Mouse (Mus musculus) brain, embryonic 14.5 days (tissue): ENCODE measurements around the gene Runx2. TPM values are rescaled to one million over a fixed set of nuclear protein-coding genes. Genes with fewer than 3 reads are reported as not detected.

ENCODE experiments used
- DNase-seq: peaks from one replicate; pipeline ENCODE4 v3.0.0-alpha.2; 2011; ENCODE audit warnings: low read depth
- CTCF ChIP-seq: fragments of 200-500 bp; IDR thresholded peaks from 2 replicates; pipeline ENCODE4 v1.5.1; 2012; ENCODE audit warnings: inconsistent platforms, mild to moderate bottlenecking, moderate library complexity, borderline replicate concordance; ENCODE audit not compliant: insufficient read depth, insufficient read length; ENCODE audit errors: extremely low read depth
- POLR2A ChIP-seq: fragments of 200-500 bp; IDR thresholded peaks from 2 replicates; pipeline ENCODE4 v1.6.1; 2012; ENCODE audit warnings: mild to moderate bottlenecking, inconsistent platforms, borderline replicate concordance; ENCODE audit not compliant: poor library complexity, insufficient read depth, insufficient read length, severe bottlenecking; ENCODE audit errors: extremely low read depth
- polyA plus RNA-seq: library from polyadenylated mRNA; depleted of rRNA; stranded (reverse); fragments of >200 nt; gene quantifications from 2 replicates; pipeline ENCODE4 v1.2.3, GENCODE M21; 2012

The Runx2 gene
- polyA plus RNA-seq, 1 experiment = 2.6 TPM

DNA sequence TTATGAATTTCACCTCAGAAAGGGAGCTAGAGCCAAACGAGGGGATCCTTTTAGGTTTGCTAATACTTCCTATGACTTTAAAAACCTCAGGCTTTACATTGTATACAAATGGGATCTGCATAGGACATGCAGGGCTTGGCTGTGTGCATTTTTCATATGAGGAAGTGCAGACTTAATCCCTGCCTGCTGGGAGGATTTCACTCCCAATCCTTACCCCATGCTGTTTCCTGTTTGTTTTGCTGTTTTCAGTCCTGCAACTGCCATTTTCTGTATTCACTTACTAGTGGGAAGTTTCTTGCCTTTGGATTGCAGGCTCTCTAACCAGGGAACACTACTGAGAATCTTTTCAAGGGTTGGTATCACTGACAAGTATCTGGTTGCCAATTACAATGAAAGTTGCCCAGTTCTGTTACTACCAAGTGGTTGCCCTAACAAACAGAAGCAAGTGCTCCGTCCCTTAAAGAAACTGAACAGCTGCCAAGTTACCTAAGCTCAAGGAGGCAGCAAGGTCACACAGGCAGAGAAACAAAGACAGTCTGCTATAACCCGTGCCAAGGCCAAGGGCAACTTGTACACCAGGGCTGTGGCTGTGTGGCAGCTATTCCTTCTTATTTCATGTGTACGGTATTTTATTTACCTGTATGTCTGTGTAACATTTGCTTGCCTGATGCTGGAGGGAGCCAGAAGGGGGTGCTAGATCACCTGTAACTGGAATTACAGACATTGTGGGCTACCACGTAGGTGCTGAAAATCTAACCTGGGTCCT, 25.4 kb downstream of the Runx2 start:
- TF ChIP-seq CTCF (no peak), POLR2A (no peak)
- peak; percentile 37 for DNase-seq

DNA sequence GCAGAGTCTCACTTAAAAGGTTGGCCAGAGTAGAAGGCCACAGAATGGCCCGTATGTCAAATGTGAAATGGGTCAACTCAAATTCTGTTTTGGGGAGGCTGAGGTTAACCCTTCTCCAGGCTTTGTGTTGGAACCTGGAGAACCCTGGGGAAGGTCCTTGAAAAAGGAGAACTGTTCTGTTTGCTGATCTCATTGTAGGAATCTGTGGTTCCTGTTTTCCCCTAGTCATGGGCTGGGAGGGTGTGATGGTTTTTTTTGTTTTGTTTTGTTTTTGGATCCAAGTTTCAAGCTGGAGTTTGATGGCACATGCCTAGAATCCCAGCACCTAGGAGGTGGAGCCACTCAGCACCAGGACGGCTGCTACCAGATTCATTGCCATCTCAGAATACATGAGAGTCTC, 31.5 kb downstream of the Runx2 start:
- DNase-seq = no peak
- TF ChIP-seq CTCF = no peak
- no peak for TF ChIP-seq POLR2A

DNA sequence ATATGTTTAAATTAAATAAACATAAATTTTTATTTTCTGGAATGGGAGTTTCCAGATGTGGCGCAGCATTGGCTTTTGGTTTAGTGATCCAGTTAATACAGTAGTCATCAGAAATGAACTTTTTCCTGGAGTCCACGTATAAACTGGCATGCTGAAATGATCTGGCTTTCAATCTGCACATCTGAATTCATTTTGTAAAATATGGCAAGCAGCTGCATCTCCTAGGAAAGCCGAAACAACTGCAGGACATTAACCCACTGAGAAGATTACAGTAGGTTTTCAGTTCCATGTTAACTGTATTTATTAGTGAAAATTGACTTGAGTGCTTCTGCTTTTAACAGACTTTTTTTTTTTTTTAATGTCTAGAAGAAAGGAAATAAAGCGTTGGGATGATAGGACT, 32.2 kb downstream of the Runx2 start:
- no peak for DNase-seq
- TF ChIP-seq CTCF (no peak), POLR2A (no peak)

DNA sequence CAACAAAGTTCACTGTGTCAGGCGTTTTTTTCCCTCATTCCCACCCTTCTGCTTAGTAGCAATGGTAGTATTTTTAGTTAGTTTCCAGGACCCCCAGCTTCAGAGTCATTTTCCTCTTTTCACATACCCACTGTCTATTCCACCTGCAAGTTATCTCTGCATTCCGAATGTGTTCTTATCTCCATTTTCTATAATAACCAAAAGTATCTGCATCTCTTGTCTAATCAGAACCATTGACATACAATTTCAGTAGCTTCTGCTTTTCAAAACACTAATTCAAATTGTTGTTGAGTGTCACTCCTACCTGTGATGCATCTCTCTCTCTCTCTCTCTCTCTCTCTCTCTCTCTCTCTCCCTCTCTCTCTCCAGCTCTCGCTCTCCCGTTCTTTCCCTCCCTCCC, 34.2 kb downstream of the Runx2 start:
- DNase-seq = no peak
- no peak for TF ChIP-seq POLR2A
- TF ChIP-seq CTCF = no peak

DNA sequence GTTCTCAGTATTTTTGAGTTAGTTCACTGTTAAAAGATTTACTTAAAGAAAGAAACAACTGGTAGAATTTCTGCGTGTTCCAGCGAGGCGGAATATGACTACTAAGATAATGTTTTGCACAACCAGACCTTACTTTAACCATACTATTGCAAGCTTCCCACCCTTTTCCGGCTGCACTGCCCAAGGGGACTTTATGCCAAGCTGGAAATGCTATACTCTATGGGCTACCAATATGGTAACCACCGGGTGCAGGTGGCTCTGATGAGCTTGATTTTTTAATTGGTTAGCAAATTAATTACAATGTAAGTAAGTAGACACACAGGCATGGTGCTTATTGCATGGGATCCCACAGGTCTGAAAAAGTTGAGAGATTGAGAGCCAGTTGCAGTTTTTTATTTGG, 36.5 kb downstream of the Runx2 start:
- peak; percentile 31 for DNase-seq
- TF ChIP-seq CTCF = no peak
- no peak for TF ChIP-seq POLR2A

DNA sequence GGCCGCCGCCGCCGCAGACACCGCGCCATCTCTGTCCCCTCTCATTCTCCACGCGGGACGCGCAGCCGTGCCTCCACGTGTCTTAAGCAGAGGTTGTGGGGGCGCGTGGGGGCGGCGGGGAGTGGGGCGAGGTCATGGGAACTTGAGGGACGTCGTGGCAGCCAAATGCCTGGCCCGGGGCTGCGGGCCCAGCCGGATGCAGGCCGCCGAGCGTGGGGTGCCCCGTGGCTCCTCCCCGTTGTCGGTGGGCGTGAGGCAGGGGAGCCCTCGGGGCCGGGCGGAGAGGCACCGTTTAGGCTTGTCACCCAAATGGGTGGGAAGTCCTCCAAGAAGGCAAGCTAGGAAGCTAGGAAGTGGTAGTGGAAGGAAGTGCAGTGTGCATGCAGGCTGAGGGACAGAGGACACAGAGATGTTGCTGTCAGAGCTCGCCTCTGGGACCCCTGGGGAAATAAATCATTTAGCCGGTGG, 37.2 kb downstream of the Runx2 start:
- DNase-seq = peak; percentile 76
- TF ChIP-seq CTCF (no peak), POLR2A (no peak; the same call in 1 of the 2 replicates)

DNA sequence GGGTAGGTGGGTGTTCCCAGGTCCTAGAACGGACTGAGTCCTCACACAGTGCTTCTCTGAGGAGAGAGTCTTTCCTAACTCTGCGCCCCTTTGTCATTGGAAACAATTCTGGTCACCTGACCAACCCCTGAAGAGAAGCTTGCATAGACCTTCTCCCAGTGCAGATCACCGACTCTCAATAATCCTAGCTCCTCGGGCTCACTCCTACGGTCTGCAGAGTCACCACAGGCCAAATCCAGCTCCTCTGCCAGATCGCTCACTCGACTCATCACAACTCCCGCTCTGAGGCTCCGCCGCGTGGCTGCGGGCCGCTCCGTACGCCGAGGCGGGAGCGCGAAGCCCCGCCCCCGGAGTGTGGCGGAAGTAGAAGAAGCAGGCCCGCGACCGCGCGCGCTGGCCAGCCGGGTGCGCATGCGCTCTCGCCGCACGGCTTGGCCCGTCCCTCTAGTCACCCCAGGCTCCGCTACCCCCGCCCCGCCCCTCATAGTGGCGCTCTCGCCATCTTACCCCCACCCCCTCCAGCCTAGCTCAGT, 37.8 kb downstream of the Runx2 start, which contains the start of gene Supt3:
Gene Supt3, plus strand, starts transcription at position 415 of the 533 bp plus-strand sequence.
- DNase-seq = peak; percentile 98
- peak; percentile 60; the same call in 1 of the 2 replicates for TF ChIP-seq POLR2A
- TF ChIP-seq CTCF = peak; percentile 1; the same call in 1 of the 2 replicates

DNA sequence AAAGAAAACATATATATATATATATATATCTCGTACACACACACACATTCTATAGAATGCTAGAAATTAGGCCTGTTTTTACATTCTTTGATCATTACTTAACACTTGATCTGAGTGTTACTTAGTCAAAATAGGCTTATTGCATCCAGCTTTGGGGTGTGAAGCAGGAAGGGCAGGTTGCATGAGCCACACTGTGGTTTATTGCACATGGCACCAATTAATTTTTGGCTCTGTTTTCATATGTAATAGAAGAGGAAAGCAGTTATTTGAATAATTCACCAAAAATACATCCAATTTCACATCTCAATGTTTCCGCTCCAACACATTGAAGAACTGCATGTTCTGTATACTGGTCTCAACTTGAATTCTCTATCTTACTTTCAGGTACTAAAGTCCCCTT, 42.0 kb downstream of the Runx2 start:
- DNase-seq = no peak
- TF ChIP-seq POLR2A = no peak
- no peak for TF ChIP-seq CTCF

DNA sequence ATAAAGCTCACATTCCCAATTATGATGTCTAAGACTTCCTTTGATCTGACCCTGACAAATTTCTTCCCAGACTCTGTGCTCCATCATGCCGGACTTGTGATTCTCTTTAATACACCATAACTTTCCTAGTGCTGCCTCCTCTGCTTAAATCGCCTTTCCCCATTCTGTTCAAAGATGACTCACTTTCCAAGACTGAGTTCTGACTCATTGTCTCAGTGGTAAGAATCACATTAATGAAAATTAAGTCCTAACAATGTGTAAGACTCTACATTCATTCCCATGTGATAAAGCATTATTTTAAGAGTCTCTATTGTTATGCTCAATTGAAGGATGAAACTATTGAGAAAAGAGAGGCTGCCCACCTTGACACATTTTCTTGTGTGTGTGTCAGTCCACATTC, 43.7 kb downstream of the Runx2 start:
- DNase-seq = no peak
- no peak for TF ChIP-seq CTCF
- TF ChIP-seq POLR2A = no peak

DNA sequence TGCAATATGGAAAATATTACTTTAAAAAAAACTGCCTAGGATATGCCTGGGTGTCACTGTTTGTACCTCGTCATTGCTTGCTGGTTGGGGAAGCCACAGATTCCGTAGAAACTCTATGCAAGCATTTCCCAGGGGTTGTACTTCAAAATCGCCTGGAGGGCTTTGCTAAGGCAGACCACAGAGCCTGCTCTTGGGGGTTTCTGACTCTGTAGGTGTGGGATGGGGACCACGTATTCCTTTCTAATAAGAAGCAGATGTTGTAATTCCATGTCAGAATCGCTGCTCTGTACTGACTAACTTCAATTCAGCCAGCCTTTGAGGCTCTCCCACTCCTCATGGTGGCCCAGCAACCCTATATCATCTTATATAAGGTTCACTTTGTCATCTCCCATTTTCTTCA, 46.1 kb downstream of the Runx2 start:
- TF ChIP-seq POLR2A = no peak
- DNase-seq = no peak

DNA sequence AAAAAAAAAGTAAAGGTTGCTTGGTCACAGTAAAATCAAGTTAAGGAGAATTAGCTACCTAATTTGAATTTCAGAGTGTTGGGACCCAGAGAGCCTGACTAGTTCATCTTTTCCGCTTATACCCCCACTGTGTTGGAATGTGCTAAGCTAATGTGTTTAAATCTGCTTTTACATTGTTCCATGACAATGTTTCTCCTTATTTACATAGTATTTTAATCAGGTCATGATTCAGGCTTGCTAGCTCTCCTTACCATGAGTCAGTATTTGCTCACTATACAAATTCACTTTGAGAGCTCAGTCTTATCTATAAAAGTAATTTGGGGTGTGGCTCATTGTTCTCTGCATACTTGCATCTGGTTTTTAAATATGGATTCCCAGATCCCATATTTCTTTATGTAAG, 47.2 kb downstream of the Runx2 start:
- no peak for DNase-seq
- no peak for TF ChIP-seq POLR2A
- TF ChIP-seq CTCF = no peak

DNA sequence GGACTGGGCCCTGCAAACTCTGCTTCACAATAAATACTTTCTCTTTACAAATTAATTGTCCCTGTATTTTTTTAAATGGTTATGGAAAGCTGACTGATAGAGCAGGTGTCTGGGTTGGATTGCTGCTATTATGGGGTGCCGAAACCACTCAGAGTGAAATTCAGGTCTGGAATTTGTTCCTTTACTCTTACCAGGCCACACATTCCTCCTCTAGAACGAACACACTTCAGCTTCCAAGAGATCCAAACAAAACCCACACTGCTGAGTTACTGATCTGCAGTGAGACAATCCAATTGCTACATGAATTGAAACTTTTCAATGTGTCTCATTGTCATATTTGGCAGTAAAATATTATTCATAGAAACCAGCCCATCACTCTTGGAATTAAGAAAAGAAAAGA, 47.6 kb downstream of the Runx2 start:
- DNase-seq = no peak
- TF ChIP-seq CTCF = no peak
- no peak for TF ChIP-seq POLR2A

DNA sequence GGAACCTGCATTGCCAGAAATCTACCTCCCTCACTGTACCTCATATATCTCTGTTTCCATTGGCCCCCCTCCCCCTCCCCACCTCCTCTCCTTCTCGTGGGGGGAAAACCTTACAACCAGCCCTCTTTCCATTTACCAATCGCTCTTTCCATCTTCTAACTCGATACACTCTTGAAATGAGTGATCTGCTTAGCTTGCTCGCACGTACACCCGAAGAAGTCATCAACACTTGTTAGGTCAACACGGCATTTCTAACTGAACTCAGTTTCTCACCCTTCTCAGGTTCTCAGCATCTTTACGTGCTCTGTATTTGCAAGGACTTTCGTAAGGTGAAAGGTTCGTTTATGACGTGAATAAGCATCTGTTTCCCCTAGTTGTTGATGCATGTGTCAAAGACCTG, 48.3 kb downstream of the Runx2 start:
- DNase-seq = no peak
- TF ChIP-seq CTCF = no peak
- TF ChIP-seq POLR2A = no peak
